In the genomic region with DNA sequence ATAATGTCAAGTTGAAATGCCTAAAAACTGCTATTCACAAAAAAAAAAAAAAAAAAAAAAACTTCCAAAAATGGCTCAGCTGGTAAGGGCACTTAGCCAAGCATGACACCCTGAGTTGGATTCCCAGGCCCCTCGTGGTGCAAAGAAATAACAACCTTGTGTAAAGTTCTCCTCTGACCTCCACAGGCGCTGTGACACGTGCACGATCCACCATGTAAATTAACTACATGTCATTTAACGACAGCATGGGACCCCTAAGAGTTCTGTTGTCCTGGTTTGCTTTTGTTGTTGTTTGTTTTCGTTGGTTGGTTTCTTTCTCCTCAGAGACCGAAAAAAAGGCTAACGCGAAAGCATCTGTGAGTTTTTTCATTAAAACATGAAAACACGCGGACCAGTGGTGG, we compare ENCODE assay signal across 8 mouse cellular contexts. TPM values are rescaled to one million over a fixed set of nuclear protein-coding genes. Genes with fewer than 3 reads are reported as not detected.
A peak's percentile ranks its signal among the peaks of the same experiment; 100 is the strongest.
DNase-seq lines count a peak whose midpoint lies in the region; ATAC-seq and TF ChIP-seq lines count a peak whose summit lies in the region.

No protein-coding gene starts in this region.

- H3K27me3 ChIP-seq in kidney, adult 2 months (replicated peaks; ENCODE audit: control insufficient read depth, insufficient read depth, low read length): no peaks in the 10 kb centered on the region
- no peaks in the 10 kb centered on the region for H3K27me3 ChIP-seq in MEL (ENCODE audit: control insufficient read depth in 1 of 2, insufficient read depth in 2 of 2, low read length in 2 of 2)
- no peaks in the 10 kb centered on the region; the same call in 1 of the 2 replicates for H3K27me3 ChIP-seq in hindbrain, embryonic 10.5 days (ENCODE audit: insufficient read depth, poor library complexity, severe bottlenecking)
- H3K27me3 ChIP-seq in midbrain, embryonic 12.5 days: 0 out of 2 replicates have a peak, but pooled peaks cover 6% of the 10 kb centered on the region

- H3K4me3 ChIP-seq in kidney, adult 2 months (ENCODE audit: insufficient read depth, low read depth, low read length): peak overlapping the region; percentile 70
- H3K4me3 ChIP-seq in MEL (ENCODE audit: control insufficient read depth in 1 of 2, insufficient read depth in 1 of 2, low read depth in 2 of 2, low read length in 2 of 2): peak overlapping the region; percentile 61 to 64
- H3K4me3 ChIP-seq in hindbrain, embryonic 10.5 days: peak overlapping the region; percentile 61
- peak overlapping the region; percentile 49 for H3K4me3 ChIP-seq in midbrain, embryonic 12.5 days

- no peaks in the 10 kb centered on the region; the same call in 1 of the 2 replicates for H3K4me1 ChIP-seq in kidney, adult 2 months (ENCODE audit: control insufficient read depth, insufficient read depth, low read length)
- peaks cover 2 to 28% of the 10 kb centered on the region in 2 experiments for H3K4me1 ChIP-seq in MEL (ENCODE audit: control insufficient read depth in 1 of 2, insufficient read depth in 2 of 2, low read length in 2 of 2)
- peaks cover 8% of the 10 kb centered on the region for H3K4me1 ChIP-seq in hindbrain, embryonic 10.5 days (replicated peaks)
- H3K4me1 ChIP-seq in midbrain, embryonic 12.5 days: peaks cover 7% of the 10 kb centered on the region

- H3K4me2 ChIP-seq in midbrain, embryonic 12.5 days (replicated peaks): peak overlapping the region; percentile 52

- no peaks in the 10 kb centered on the region for H3K36me3 ChIP-seq in kidney, adult 2 months (ENCODE audit: control insufficient read depth, insufficient read depth, low read length)
- H3K36me3 ChIP-seq in MEL (ENCODE audit: control insufficient read depth in 1 of 2, insufficient read depth in 2 of 2, low read length in 2 of 2): peaks cover 0 to 20% of the 10 kb centered on the region in 2 experiments; a peak in 2 of 4 replicates
- peaks cover 22% of the 10 kb centered on the region for H3K36me3 ChIP-seq in hindbrain, embryonic 10.5 days
- peaks cover 11% of the 10 kb centered on the region; the same call in 1 of the 2 replicates for H3K36me3 ChIP-seq in midbrain, embryonic 12.5 days

- ATAC-seq in midbrain, embryonic 12.5 days (ENCODE audit: low FRiP score, low read depth): no peak
- no peak for ATAC-seq in frontal cortex, adult (ENCODE audit: low TSS enrichment)

- H3K79me2 ChIP-seq in MEL (ENCODE audit: control insufficient read depth, insufficient read depth, low read length, poor library complexity): peaks cover 15% of the 10 kb centered on the region

- TF ChIP-seq CTCF in kidney, adult 2 months (conservative IDR thresholded peaks at IDR 0.05; ENCODE audit: insufficient read depth, insufficient read length, low read depth, low read length): no peak
- TF ChIP-seq CTCF in MEL (IDR thresholded peaks at IDR 0.05 in 2 of 3, conservative IDR thresholded peaks at IDR 0.05 in 1 of 3; ENCODE audit: control insufficient read depth in 1 of 3, insufficient read depth in 1 of 3, low read depth in 2 of 3, low read length in 3 of 3, poor library complexity in 1 of 3, severe bottlenecking in 1 of 3): no peak; a peak in 1 of 6 replicates

- peak overlapping the region; percentile 76 for H3K9ac ChIP-seq in MEL (ENCODE audit: control insufficient read depth, low read depth, low read length, poor library complexity, severe bottlenecking)
- H3K9ac ChIP-seq in midbrain, embryonic 12.5 days (replicated peaks): peak overlapping the region; percentile 50

- 32% methylated on average over 11 of the region's 11 CpGs for WGBS in kidney, adult 2 months
- 64% methylated on average over 11 of the region's 11 CpGs for WGBS in hindbrain, embryonic 10.5 days
- WGBS in midbrain, embryonic 12.5 days: 65% methylated on average over 11 of the region's 11 CpGs

- no peak for TF ChIP-seq POLR2A in kidney, adult 2 months (IDR thresholded peaks at IDR 0.05; ENCODE audit: low read depth, low read length)
- no peak for TF ChIP-seq POLR2A in MEL (IDR thresholded peaks at IDR 0.05; ENCODE audit: control insufficient read depth in 1 of 2, insufficient read depth in 1 of 2, low read depth in 1 of 2, low read length in 2 of 2, poor library complexity in 1 of 2)

- DNase-seq in kidney, adult 2 months: no peak
- DNase-seq in kidney, adult 11 months: no peak
- peak; percentile 70 for DNase-seq in MEL (ENCODE audit: low read depth, low spot score)
- no peak for DNase-seq in hindbrain, embryonic 10.5 days (ENCODE audit: low spot score)
- DNase-seq in left cerebral cortex, adult 8-10 months (ENCODE audit: low spot score in 2 of 2): no peak
- DNase-seq in urinary bladder, adult 2 months (ENCODE audit: low spot score): no peak

- no peak overlapping the region for H3K27ac ChIP-seq in kidney, adult 2 months (ENCODE audit: insufficient read depth, low read depth, low read length)
- H3K27ac ChIP-seq in MEL (ENCODE audit: control insufficient read depth, low read depth, low read length): peak overlapping the region; percentile 74
- H3K27ac ChIP-seq in hindbrain, embryonic 10.5 days: peak overlapping the region; percentile 99
- peak overlapping the region; percentile 85 for H3K27ac ChIP-seq in midbrain, embryonic 12.5 days (replicated peaks)

- no peak for TF ChIP-seq EP300 in MEL (IDR thresholded peaks at IDR 0.05; ENCODE audit: low read depth in 1 of 2, low read length in 2 of 2)

- no peak for TF ChIP-seq RAD21 in MEL (IDR thresholded peaks at IDR 0.05; ENCODE audit: low read depth, low read length)

- no peaks in the 10 kb centered on the region for H3K9me3 ChIP-seq in MEL (replicated peaks; ENCODE audit: insufficient read depth, low read length)
- H3K9me3 ChIP-seq in hindbrain, embryonic 10.5 days: no peaks in the 10 kb centered on the region
- no peaks in the 10 kb centered on the region for H3K9me3 ChIP-seq in midbrain, embryonic 12.5 days

TF ChIP-seq in MEL, 35 proteins besides CTCF, POLR2A, EP300 and RAD21 (continues in another document):
- TF ChIP-seq BHLHE40 (IDR thresholded peaks at IDR 0.05; ENCODE audit: borderline replicate concordance, low read depth, low read length): peak; percentile 78
- no peak for TF ChIP-seq GATA1 (IDR thresholded peaks at IDR 0.05; ENCODE audit: low read depth, low read length)
- TF ChIP-seq POLR2AphosphoS2 (IDR thresholded peaks at IDR 0.05; ENCODE audit: low read length): no peak
- peak; percentile 98 for TF ChIP-seq MYC (IDR thresholded peaks at IDR 0.05; ENCODE audit: low read depth, low read length)
- peak; percentile 90 for TF ChIP-seq ZNF384 (IDR thresholded peaks at IDR 0.05; ENCODE audit: low read depth, low read length)
- TF ChIP-seq HCFC1 (IDR thresholded peaks at IDR 0.05; ENCODE audit: low read depth, low read length): no peak
- 0 out of 2 replicates have a peak, but pooled peaks have one; percentile 76 for TF ChIP-seq CHD1 (IDR thresholded peaks at IDR 0.05; ENCODE audit: low read depth, low read length)
- peak; percentile 90 for TF ChIP-seq MXI1 (IDR thresholded peaks at IDR 0.05; ENCODE audit: low read depth, low read length)
- TF ChIP-seq USF1 (IDR thresholded peaks at IDR 0.05; ENCODE audit: low read depth, low read length): no peak
- no peak for TF ChIP-seq E2F4 (IDR thresholded peaks at IDR 0.05; ENCODE audit: borderline replicate concordance, low read depth, low read length)
- peak; percentile 84 for TF ChIP-seq ETS1 (IDR thresholded peaks at IDR 0.05; ENCODE audit: low read depth, low read length)
- peak; percentile 94 for TF ChIP-seq MAX (IDR thresholded peaks at IDR 0.05; ENCODE audit: low read length)

RNA-seq across cellular contexts. Expression of gene Wdr34, which starts 0.6 kb away (rescaled TPM):
- 32.0 and 37.8 TPM in 2 replicates for polyA plus RNA-seq in kidney, adult 2 months (2012; rRNA removed)
- total RNA-seq in MEL (2012; rRNA removed): 49.3 and 53.1 TPM in 2 replicates
- polyA plus RNA-seq in MEL (2012; ENCODE audit: insufficient read depth in 1 of 2, insufficient read length in 2 of 2, low read depth in 1 of 2, low replicate concordance in 2 of 2, missing spikeins in 1 of 2): 10 to 100 TPM in 1 of 2 experiments, not detected in 1; 78.3 TPM
- 27.3 and 36.7 TPM in 2 replicates for polyA plus RNA-seq in hindbrain, embryonic 10.5 days (2016; fragmentation: Nextera tagmentation; extraction: Ambion mirVana)
- 38.0 and 39.1 TPM in 2 replicates for polyA plus RNA-seq in midbrain, embryonic 12.5 days (2016; fragmentation: Nextera tagmentation; extraction: Ambion mirVana)
- total RNA-seq in left cerebral cortex, adult 8-10 months (2022): 10 to 100 TPM; 38.7 to 43.4 (median 42.1) TPM
- polyA plus RNA-seq in urinary bladder, adult 2 months (2012; rRNA removed): 17.6 and 18.0 TPM in 2 replicates

RNA-seq across cellular contexts. Expression of gene Set, which starts 9.1 kb away (rescaled TPM):
- 30.4 and 37.4 TPM in 2 replicates for polyA plus RNA-seq in kidney, adult 2 months (2012; rRNA removed)
- 580 and 633 TPM in 2 replicates for total RNA-seq in MEL (2012; rRNA removed)
- 100 to 1,000 TPM; 250 to 973 TPM for polyA plus RNA-seq in MEL (2012; ENCODE audit: insufficient read depth in 1 of 2, insufficient read length in 2 of 2, low read depth in 1 of 2, low replicate concordance in 2 of 2, missing spikeins in 1 of 2)
- polyA plus RNA-seq in hindbrain, embryonic 10.5 days (2016; fragmentation: Nextera tagmentation; extraction: Ambion mirVana): 607 and 799 TPM in 2 replicates
- 627 and 693 TPM in 2 replicates for polyA plus RNA-seq in midbrain, embryonic 12.5 days (2016; fragmentation: Nextera tagmentation; extraction: Ambion mirVana)
- total RNA-seq in left cerebral cortex, adult 8-10 months (2022): 100 to 1,000 TPM; 190 to 221 (median 207) TPM
- 114 and 146 TPM in 2 replicates for polyA plus RNA-seq in urinary bladder, adult 2 months (2012; rRNA removed)

RNA-seq across cellular contexts. Expression of gene Pkn3, which starts 29.4 kb away (rescaled TPM):
- polyA plus RNA-seq in kidney, adult 2 months (2012; rRNA removed): 4.7 and 4.8 TPM in 2 replicates
- total RNA-seq in MEL (2012; rRNA removed): 2.0 and 2.9 TPM in 2 replicates
- polyA plus RNA-seq in MEL (2012; ENCODE audit: insufficient read depth in 1 of 2, insufficient read length in 2 of 2, low read depth in 1 of 2, low replicate concordance in 2 of 2, missing spikeins in 1 of 2): 1 to 10 TPM in 1 of 2 experiments, not detected in 1; 5.8 TPM
- 9.7 TPM in 2 replicates for polyA plus RNA-seq in hindbrain, embryonic 10.5 days (2016; fragmentation: Nextera tagmentation; extraction: Ambion mirVana)
- polyA plus RNA-seq in midbrain, embryonic 12.5 days (2016; fragmentation: Nextera tagmentation; extraction: Ambion mirVana): 8.7 and 9.2 TPM in 2 replicates
- 1 to 10 TPM; 1.9 to 4.5 (median 2.3) TPM for total RNA-seq in left cerebral cortex, adult 8-10 months (2022)
- polyA plus RNA-seq in urinary bladder, adult 2 months (2012; rRNA removed): 18.6 and 22.3 TPM in 2 replicates

RNA-seq across cellular contexts. Expression of gene Zdhhc12, which starts 45.3 kb away (rescaled TPM):
- 49.0 and 69.1 TPM in 2 replicates for polyA plus RNA-seq in kidney, adult 2 months (2012; rRNA removed)
- 22.6 and 25.1 TPM in 2 replicates for total RNA-seq in MEL (2012; rRNA removed)
- 10 to 100 TPM in 1 of 2 experiments, not detected in 1; 42.1 TPM for polyA plus RNA-seq in MEL (2012; ENCODE audit: insufficient read depth in 1 of 2, insufficient read length in 2 of 2, low read depth in 1 of 2, low replicate concordance in 2 of 2, missing spikeins in 1 of 2)
- polyA plus RNA-seq in hindbrain, embryonic 10.5 days (2016; fragmentation: Nextera tagmentation; extraction: Ambion mirVana): 37.6 and 41.5 TPM in 2 replicates
- polyA plus RNA-seq in midbrain, embryonic 12.5 days (2016; fragmentation: Nextera tagmentation; extraction: Ambion mirVana): 22.8 and 23.9 TPM in 2 replicates
- 10 to 100 TPM in 1 of 4 experiments, 1 to 10 TPM in 3; 6.8 to 10.5 (median 8.9) TPM for total RNA-seq in left cerebral cortex, adult 8-10 months (2022)
- polyA plus RNA-seq in urinary bladder, adult 2 months (2012; rRNA removed): 31.5 and 40.7 TPM in 2 replicates
